20 mouse cellular contexts compared by ENCODE assay signal in genomic region chr1:155737809-155738383, GRCm38 (mm10). TPM values are rescaled to one million over a fixed set of nuclear protein-coding genes. Genes with fewer than 3 reads are reported as not detected.
A peak's percentile ranks its signal among the peaks of the same experiment; 100 is the strongest.
DNase-seq lines count a peak whose midpoint lies in the region; ATAC-seq and TF ChIP-seq lines count a peak whose summit lies in the region.
"Had no signal": no experiment of that assay in that cellular context is flagged by ENCODE, and none has a peak within 500 bp of the region (broad histone marks: within the 10 kb centered on the region; RNA-seq: fewer than 3 reads in every experiment).

No protein-coding gene starts in this region.

- TF ChIP-seq EP300 in heart, adult 2 months (IDR thresholded peaks at IDR 0.05; ENCODE audit: insufficient read depth, low read depth, low read length), result no peak

- H3K79me2 ChIP-seq in heart, adult 2 months (replicated peaks; ENCODE audit: control insufficient read depth, insufficient read depth, low read length), result no peaks in the 10 kb centered on the region

- H3K9ac ChIP-seq in heart, embryonic 13.5 days, result no peak overlapping the region
- no peak overlapping the region for H3K9ac ChIP-seq in heart, adult 2 months (ENCODE audit: low read depth, low read length)
- H3K9ac ChIP-seq in liver, embryonic 13.5 days, result no peak overlapping the region
- H3K9ac ChIP-seq in liver, embryonic 11.5 days (ENCODE audit: low read depth, low read length), result no peak overlapping the region
- peak overlapping the region; percentile 39; the same call in 1 of the 2 replicates for H3K9ac ChIP-seq in hindbrain, embryonic 13.5 days
- no peak overlapping the region for H3K9ac ChIP-seq in neural tube, embryonic 15.5 days (replicated peaks)
- H3K9ac ChIP-seq: embryonic facial prominence, embryonic 12.5 days; forebrain, embryonic 13.5 days had no signal

- no peak overlapping the region for H3K27ac ChIP-seq in heart, embryonic 13.5 days (replicated peaks)
- H3K27ac ChIP-seq in heart, adult 2 months, result no peak overlapping the region
- H3K27ac ChIP-seq in liver, embryonic 13.5 days, result no peak overlapping the region
- no peak overlapping the region for H3K27ac ChIP-seq in liver, embryonic 11.5 days (ENCODE audit: low read depth, low read length)
- no peak overlapping the region; the same call in 1 of the 2 replicates for H3K27ac ChIP-seq in hindbrain, embryonic 13.5 days
- H3K27ac ChIP-seq in neural tube, embryonic 15.5 days (replicated peaks), result no peak overlapping the region
- H3K27ac ChIP-seq: embryonic facial prominence, embryonic 12.5 days; forebrain, embryonic 13.5 days had no signal

- H3K4me2 ChIP-seq in heart, embryonic 13.5 days, result peak overlapping the region; percentile 14; the same call in 1 of the 2 replicates
- no peak overlapping the region for H3K4me2 ChIP-seq in liver, embryonic 13.5 days
- no peak overlapping the region for H3K4me2 ChIP-seq in liver, embryonic 11.5 days
- H3K4me2 ChIP-seq in hindbrain, embryonic 13.5 days, result peak overlapping the region; percentile 21
- no peak overlapping the region; the same call in 1 of the 2 replicates for H3K4me2 ChIP-seq in neural tube, embryonic 15.5 days
- H3K4me2 ChIP-seq: embryonic facial prominence, embryonic 12.5 days; forebrain, embryonic 13.5 days had no signal

- peaks cover 43% of the 10 kb centered on the region for H3K4me1 ChIP-seq in heart, embryonic 13.5 days
- no peaks in the 10 kb centered on the region for H3K4me1 ChIP-seq in heart, adult 2 months (ENCODE audit: control insufficient read depth, insufficient read depth, low read length)
- peaks cover 29% of the 10 kb centered on the region for H3K4me1 ChIP-seq in liver, embryonic 13.5 days (replicated peaks)
- H3K4me1 ChIP-seq in liver, embryonic 11.5 days (replicated peaks; ENCODE audit: control insufficient read depth, insufficient read depth, low read length), result peaks cover 13% of the 10 kb centered on the region
- H3K4me1 ChIP-seq in hindbrain, embryonic 13.5 days (replicated peaks), result peaks cover 29% of the 10 kb centered on the region
- peaks cover 34% of the 10 kb centered on the region for H3K4me1 ChIP-seq in neural tube, embryonic 15.5 days

- H3K4me3 ChIP-seq in heart, embryonic 13.5 days, result peak overlapping the region; percentile 2; the same call in 1 of the 2 replicates
- H3K4me3 ChIP-seq in heart, adult 2 months, result no peak overlapping the region
- peak overlapping the region; percentile 6; the same call in 1 of the 2 replicates for H3K4me3 ChIP-seq in liver, embryonic 13.5 days (replicated peaks)
- no peak overlapping the region for H3K4me3 ChIP-seq in liver, embryonic 11.5 days (ENCODE audit: low read depth, low read length)
- peak overlapping the region; percentile 21; the same call in 1 of the 2 replicates for H3K4me3 ChIP-seq in hindbrain, embryonic 13.5 days
- 0 out of 2 replicates have a peak overlapping the region, but pooled peaks have one; percentile 3 for H3K4me3 ChIP-seq in neural tube, embryonic 15.5 days (replicated peaks)
- H3K4me3 ChIP-seq: embryonic facial prominence, embryonic 12.5 days; forebrain, embryonic 13.5 days had no signal

- no peak for TF ChIP-seq POLR2A in heart, adult 2 months (IDR thresholded peaks at IDR 0.05; ENCODE audit: insufficient read depth, low read depth, low read length)

- intact Hi-C loops in heart, adult 2 months (cut with DNase I), result no loop called here

- H3K9me3 ChIP-seq in heart, embryonic 13.5 days, result no peaks in the 10 kb centered on the region
- no peaks in the 10 kb centered on the region for H3K9me3 ChIP-seq in liver, embryonic 13.5 days (replicated peaks)
- no peaks in the 10 kb centered on the region for H3K9me3 ChIP-seq in liver, embryonic 11.5 days (ENCODE audit: control insufficient read depth, low read length)
- H3K9me3 ChIP-seq in hindbrain, embryonic 13.5 days, result no peaks in the 10 kb centered on the region
- H3K9me3 ChIP-seq in neural tube, embryonic 15.5 days (replicated peaks), result no peaks in the 10 kb centered on the region
- H3K9me3 ChIP-seq: embryonic facial prominence, embryonic 12.5 days; forebrain, embryonic 13.5 days had no signal

- no peak for DNase-seq in heart, adult 2 months
- no peak for DNase-seq in liver, embryonic 13.5 days
- no peak for DNase-seq in liver, embryonic 11.5 days (ENCODE audit: low spot score)
- DNase-seq in urinary bladder, postnatal 4 days (ENCODE audit: low spot score in 2 of 2), result no peak
- no peak for DNase-seq in testis, postnatal 14 days (ENCODE audit: low spot score)
- DNase-seq: adrenal gland, postnatal 14 days; gastrocnemius, postnatal 10 days; left cerebral cortex, postnatal 4 days; lung, postnatal 14 days had no signal

- ATAC-seq in heart, embryonic 13.5 days (ENCODE audit: extremely low read depth, insufficient number of reproducible peaks, low FRiP score, low TSS enrichment), result no peak
- ATAC-seq in liver, embryonic 13.5 days (ENCODE audit: low read depth), result no peak
- ATAC-seq in liver, embryonic 11.5 days (replicated peaks; ENCODE audit: low FRiP score), result no peak
- ATAC-seq in hindbrain, embryonic 13.5 days (ENCODE audit: low FRiP score), result no peak
- no peak for ATAC-seq in neural tube, embryonic 15.5 days (ENCODE audit: low FRiP score)
- ATAC-seq: forebrain, embryonic 13.5 days; inflammation-experienced regulatory T-cells, adult 6 months; Patski had no signal

- H3K36me3 ChIP-seq in heart, embryonic 13.5 days, result no peaks in the 10 kb centered on the region
- no peaks in the 10 kb centered on the region for H3K36me3 ChIP-seq in heart, adult 2 months (ENCODE audit: control insufficient read depth, insufficient read depth, low read length)
- no peaks in the 10 kb centered on the region for H3K36me3 ChIP-seq in liver, embryonic 13.5 days
- no peaks in the 10 kb centered on the region for H3K36me3 ChIP-seq in liver, embryonic 11.5 days (ENCODE audit: control insufficient read depth, insufficient read depth, low read length)
- no peaks in the 10 kb centered on the region for H3K36me3 ChIP-seq in hindbrain, embryonic 13.5 days
- no peaks in the 10 kb centered on the region for H3K36me3 ChIP-seq in neural tube, embryonic 15.5 days
- H3K36me3 ChIP-seq: embryonic facial prominence, embryonic 12.5 days had no signal

- peaks cover 99% of the 10 kb centered on the region for H3K27me3 ChIP-seq in heart, embryonic 13.5 days (replicated peaks)
- peaks cover 41% of the 10 kb centered on the region for H3K27me3 ChIP-seq in heart, adult 2 months (ENCODE audit: control insufficient read depth, insufficient read depth, low read length)
- H3K27me3 ChIP-seq in liver, embryonic 13.5 days, result peaks cover 99% of the 10 kb centered on the region
- peaks cover 98% of the 10 kb centered on the region for H3K27me3 ChIP-seq in liver, embryonic 11.5 days (replicated peaks; ENCODE audit: control insufficient read depth, insufficient read depth, low read length)
- peaks cover 99% of the 10 kb centered on the region for H3K27me3 ChIP-seq in hindbrain, embryonic 13.5 days
- H3K27me3 ChIP-seq in neural tube, embryonic 15.5 days (replicated peaks), result peaks cover 88% of the 10 kb centered on the region

- TF ChIP-seq CTCF in heart, adult 2 months (IDR thresholded peaks at IDR 0.05), result no peak

- 1% methylated on average over 25 of the region's 25 CpGs for WGBS in heart, embryonic 13.5 days
- 2% methylated on average over 25 of the region's 25 CpGs for WGBS in heart, adult 2 months
- 2% methylated on average over 25 of the region's 25 CpGs for WGBS in liver, embryonic 13.5 days (ENCODE audit: insufficient replicate concordance)
- WGBS in liver, embryonic 11.5 days, result under 1% methylated on average over 25 of the region's 25 CpGs
- WGBS in hindbrain, embryonic 13.5 days, result under 1% methylated on average over 25 of the region's 25 CpGs
- WGBS in neural tube, embryonic 15.5 days, result 2% methylated on average over 25 of the region's 25 CpGs

RNA-seq across cellular contexts. Expression of gene Lhx4, which starts 13.6 kb away (rescaled TPM):
- not detected in 2 replicates for polyA plus RNA-seq in heart, embryonic 13.5 days (2015; fragmentation: Nextera tagmentation; extraction: Ambion mirVana)
- not detected for total RNA-seq in heart, adult 2 months (2021)
- polyA plus RNA-seq in heart, adult 2 months (2012; rRNA removed), result not detected in 2 replicates
- polyA plus RNA-seq in liver, embryonic 13.5 days (2015; fragmentation: Nextera tagmentation; extraction: Ambion mirVana), result 0.02 TPM in 1 of 2 replicates, not detected in the other
- not detected in 2 replicates for polyA plus RNA-seq in liver, embryonic 11.5 days (2014; fragmentation: Nextera tagmentation; extraction: Ambion mirVana)
- polyA plus RNA-seq in hindbrain, embryonic 13.5 days (2015; fragmentation: Nextera tagmentation; extraction: Ambion mirVana), result 6.4 and 9.3 TPM in 2 replicates
- polyA plus RNA-seq in neural tube, embryonic 15.5 days (2015; fragmentation: Nextera tagmentation; extraction: Ambion mirVana), result 3.5 and 5.0 TPM in 2 replicates
- total RNA-seq: adrenal gland, postnatal 14 days; gastrocnemius, postnatal 10 days; monocyte, adult 5-6 weeks had no signal
- polyA plus RNA-seq: inflammation-experienced regulatory T-cells, adult 6 months; Patski; small intestine, adult 2 months; stomach, embryonic 16.5 days; urinary bladder, adult 2 months had no signal

Comparison
In these comparisons a context has a peak if more than half of its experiments do, and no peak if none do; other contexts are left out.
1. H3K4me3 ChIP-seq: peak in heart, embryonic 13.5 days (single experiment), liver, embryonic 13.5 days (single experiment), hindbrain, embryonic 13.5 days (single experiment) and neural tube, embryonic 15.5 days (single experiment); none in heart, adult 2 months (single experiment) and liver, embryonic 11.5 days (single experiment).
2. H3K4me2 ChIP-seq: peak in heart, embryonic 13.5 days (single experiment) and hindbrain, embryonic 13.5 days (single experiment); none in liver, embryonic 13.5 days (single experiment), liver, embryonic 11.5 days (single experiment) and neural tube, embryonic 15.5 days (single experiment).